Mouse (Mus musculus): ENCODE results near the gene Atp2a1.

DNA sequence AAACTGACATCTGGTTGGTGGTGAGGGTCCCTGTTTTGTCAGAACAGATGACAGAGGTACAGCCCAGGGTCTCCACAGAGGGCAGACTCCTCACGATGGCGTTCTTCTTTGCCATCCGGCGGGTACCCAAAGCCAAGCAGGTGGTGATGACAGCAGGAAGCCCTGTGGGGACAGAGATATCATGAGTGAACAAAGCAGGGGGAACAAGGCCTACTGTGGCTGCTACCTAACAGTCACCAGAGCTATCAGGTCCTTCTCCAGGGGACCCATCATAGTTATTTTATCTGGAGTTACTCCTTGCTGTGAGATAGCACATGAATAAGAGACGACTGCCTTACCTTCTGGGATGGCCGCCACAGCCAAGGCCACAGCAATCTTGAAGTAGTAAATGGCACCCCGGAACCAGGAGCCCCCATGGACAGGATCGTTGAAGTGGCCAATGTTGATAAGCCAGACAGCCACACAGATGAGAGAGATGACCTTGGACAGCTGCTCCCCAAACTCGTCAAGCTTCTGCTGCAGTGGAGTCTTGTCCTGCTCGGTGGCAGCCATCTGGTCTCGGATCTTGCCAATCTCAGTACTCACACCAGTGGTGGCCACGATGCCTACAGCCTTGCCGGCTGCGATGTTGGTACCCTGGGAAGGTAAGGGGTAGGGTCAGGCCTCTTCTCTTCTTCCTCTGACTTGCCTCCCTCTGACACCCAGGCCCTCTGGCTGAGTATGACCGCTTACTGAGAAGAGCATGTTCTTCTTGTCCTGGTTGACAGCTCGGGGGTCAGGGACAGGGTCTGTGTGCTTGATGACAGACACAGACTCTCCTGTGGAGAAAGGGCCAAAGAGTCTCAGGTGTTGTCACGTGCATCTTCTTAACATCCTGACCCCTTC, 6.3 kb downstream of the Atp2a1 start:
- no peak for TF ChIP-seq POLR2A (IDR thresholded peaks at IDR 0.05; ENCODE audit: borderline replicate concordance, extremely low read depth, low read depth, low read length)
- no peak for TF ChIP-seq CTCF (IDR thresholded peaks at IDR 0.05; ENCODE audit: insufficient read depth, low read length)

Measured in lung, adult 2 months (tissue).